8 mouse cellular contexts compared by ENCODE assay signal in the genomic region with DNA sequence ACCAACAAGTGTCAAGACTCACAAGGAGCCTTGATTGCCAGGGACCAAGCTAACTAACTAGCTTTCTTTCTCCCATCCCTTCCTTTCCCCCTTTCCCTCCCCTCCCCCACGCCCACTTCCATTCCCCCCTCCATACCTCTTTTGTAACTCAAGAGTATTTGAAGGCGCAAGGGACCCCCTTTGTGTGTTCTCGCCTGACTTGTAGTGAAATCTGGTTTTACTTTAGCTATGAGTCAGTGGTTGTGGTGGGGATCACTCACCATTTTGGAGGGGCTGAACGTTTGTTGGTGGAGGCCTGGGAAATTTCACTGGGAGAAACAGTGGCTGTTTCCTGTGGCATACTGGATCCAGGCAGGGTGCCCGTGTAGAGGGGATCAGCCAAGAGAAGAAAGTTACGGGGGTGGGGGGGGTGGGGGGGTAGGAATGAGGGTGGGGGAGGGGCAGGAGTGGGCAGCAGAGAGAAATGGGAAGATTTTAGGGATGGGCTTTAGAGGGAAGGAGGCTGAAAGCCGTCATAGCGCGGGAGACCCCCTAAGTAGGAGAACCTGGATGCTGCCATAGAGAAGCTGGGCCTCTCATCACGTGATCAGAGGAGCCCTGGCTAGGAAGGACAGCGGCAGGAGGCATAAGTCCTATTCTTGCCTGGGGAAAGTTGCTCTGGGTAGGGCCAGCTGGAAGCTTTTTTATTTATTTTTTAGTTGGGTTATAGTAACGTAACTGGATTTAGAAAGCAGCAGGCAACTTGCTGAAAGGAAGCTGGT. TPM values are rescaled to one million over a fixed set of nuclear protein-coding genes. Genes with fewer than 3 reads are reported as not detected.
DNase-seq lines count a peak whose midpoint lies in the region; ATAC-seq and TF ChIP-seq lines count a peak whose summit lies in the region.

No protein-coding gene starts in this region.

- intact Hi-C loops in heart, postnatal 14 days (cut with DNase I) = no loop called here

- DNase-seq in heart, postnatal 14 days = no peak
- DNase-seq in ES-E14 (ENCODE audit: low read depth, low spot score) = no peak
- peak; percentile 43 for DNase-seq in forebrain, embryonic 14.5 days (ENCODE audit: low spot score)
- DNase-seq in midbrain, embryonic 11.5 days (ENCODE audit: low spot score, missing footprints) = no peak
- no peak for DNase-seq in layer of hippocampus, adult 8-10 months (ENCODE audit: low spot score in 2 of 2)
- DNase-seq in thymus, postnatal 25 days = no peak
- no peak for DNase-seq in urinary bladder, postnatal 4 days (ENCODE audit: low spot score in 2 of 2)

- in situ Hi-C loops in ES-E14 (cut with MboI; ENCODE audit: low sequenced_read_pairs in 2 of 2, unreplicated experiment in 2 of 2) = no loop called here

- ATAC-seq in heart, embryonic 14.5 days (ENCODE audit: insufficient number of reproducible peaks, insufficient read depth, low FRiP score, low read depth) = no peak
- peak; percentile 37 for ATAC-seq in forebrain, embryonic 14.5 days
- peak; percentile 79 for ATAC-seq in midbrain, embryonic 11.5 days (ENCODE audit: low FRiP score)

- WGBS in heart, embryonic 14.5 days = 23% methylated on average over 12 of the region's 12 CpGs
- WGBS in forebrain, embryonic 14.5 days = 9% methylated on average over 12 of the region's 12 CpGs
- WGBS in midbrain, embryonic 11.5 days = 17% methylated on average over 12 of the region's 12 CpGs

- 0 out of 2 replicates have a peak, but pooled peaks cover 4% of the 10 kb centered on the region for H3K36me3 ChIP-seq in heart, embryonic 14.5 days (ENCODE audit: control insufficient read depth, insufficient read depth, low read length)
- no peaks in the 10 kb centered on the region for H3K36me3 ChIP-seq in ES-E14 (ENCODE audit: control insufficient read depth, insufficient read depth, low read length, poor library complexity, severe bottlenecking)
- no peaks in the 10 kb centered on the region for H3K36me3 ChIP-seq in forebrain, embryonic 14.5 days (ENCODE audit: control insufficient read depth, insufficient read depth, low read length)
- no peaks in the 10 kb centered on the region for H3K36me3 ChIP-seq in midbrain, embryonic 11.5 days (ENCODE audit: control insufficient read depth, insufficient read depth, low read length)

- peak overlapping the region; percentile 44 for H3K4me2 ChIP-seq in heart, embryonic 14.5 days (ENCODE audit: low read length)
- H3K4me2 ChIP-seq in forebrain, embryonic 14.5 days (ENCODE audit: low read length) = 0 out of 2 replicates have a peak overlapping the region, but pooled peaks have one; percentile 16
- peak overlapping the region; percentile 12; the same call in 1 of the 2 replicates for H3K4me2 ChIP-seq in midbrain, embryonic 11.5 days

- H3K4me3 ChIP-seq in heart, embryonic 14.5 days (ENCODE audit: control insufficient read depth in 1 of 2, insufficient read depth in 1 of 2, low read depth in 1 of 2, low read length in 2 of 2) = no peak overlapping the region; a peak in 1 of 4 replicates
- peak overlapping the region; percentile 1 to 27; a peak in 2 of 4 replicates for H3K4me3 ChIP-seq in ES-E14 (ENCODE audit: insufficient read depth in 1 of 2, low read depth in 1 of 2, low read length in 2 of 2, poor library complexity in 1 of 2, severe bottlenecking in 1 of 2)
- no peak overlapping the region for H3K4me3 ChIP-seq in forebrain, embryonic 14.5 days (ENCODE audit: low read depth, low read length)
- H3K4me3 ChIP-seq in midbrain, embryonic 11.5 days (ENCODE audit: low read depth, low read length) = no peak overlapping the region

- no peaks in the 10 kb centered on the region for H3K9me3 ChIP-seq in heart, embryonic 14.5 days (ENCODE audit: control insufficient read depth, low read length)
- H3K9me3 ChIP-seq in ES-E14 (ENCODE audit: control insufficient read depth, insufficient read depth, low read depth, low read length) = no peaks in the 10 kb centered on the region
- H3K9me3 ChIP-seq in forebrain, embryonic 14.5 days (replicated peaks; ENCODE audit: control insufficient read depth, low read length) = no peaks in the 10 kb centered on the region
- no peaks in the 10 kb centered on the region for H3K9me3 ChIP-seq in midbrain, embryonic 11.5 days (ENCODE audit: control insufficient read depth, low read length)

- H3K27ac ChIP-seq in heart, embryonic 14.5 days (replicated peaks in 1 of 2; ENCODE audit: control insufficient read depth in 1 of 2, insufficient read depth in 1 of 2, low read depth in 2 of 2, low read length in 2 of 2) = peak overlapping the region; percentile 25 to 67; a peak in 3 of 4 replicates
- H3K27ac ChIP-seq in ES-E14 (ENCODE audit: insufficient read depth, low read depth, low read length, poor library complexity, severe bottlenecking) = peak overlapping the region; percentile 99
- H3K27ac ChIP-seq in forebrain, embryonic 14.5 days (ENCODE audit: low read depth, low read length) = no peak overlapping the region
- no peak overlapping the region for H3K27ac ChIP-seq in midbrain, embryonic 11.5 days (ENCODE audit: low read depth, low read length)

- H3K9ac ChIP-seq in heart, embryonic 14.5 days (ENCODE audit: low read length) = peak overlapping the region; percentile 25; the same call in 1 of the 2 replicates
- peak overlapping the region; percentile 57 for H3K9ac ChIP-seq in ES-E14 (ENCODE audit: insufficient read depth, low read depth, low read length, poor library complexity, severe bottlenecking)
- H3K9ac ChIP-seq in forebrain, embryonic 14.5 days (ENCODE audit: low read length) = no peak overlapping the region
- H3K9ac ChIP-seq in midbrain, embryonic 11.5 days (ENCODE audit: low read length) = no peak overlapping the region

- H3K4me1 ChIP-seq in heart, embryonic 14.5 days (ENCODE audit: control insufficient read depth in 2 of 2, insufficient read depth in 2 of 2, low read length in 2 of 2) = peaks cover 24 to 46% of the 10 kb centered on the region in 2 experiments
- peaks cover 4 to 13% of the 10 kb centered on the region in 2 experiments for H3K4me1 ChIP-seq in ES-E14 (ENCODE audit: control insufficient read depth in 2 of 2, insufficient read depth in 2 of 2, low read length in 2 of 2, poor library complexity in 1 of 2)
- H3K4me1 ChIP-seq in forebrain, embryonic 14.5 days (ENCODE audit: control insufficient read depth, insufficient read depth, low read length) = peaks cover 8% of the 10 kb centered on the region
- H3K4me1 ChIP-seq in midbrain, embryonic 11.5 days (ENCODE audit: control insufficient read depth, insufficient read depth, low read length) = peaks cover 19% of the 10 kb centered on the region

- H3K27me3 ChIP-seq in heart, embryonic 14.5 days (ENCODE audit: control insufficient read depth, insufficient read depth, low read length) = no peaks in the 10 kb centered on the region
- H3K27me3 ChIP-seq in forebrain, embryonic 14.5 days (replicated peaks; ENCODE audit: control insufficient read depth, insufficient read depth, low read length) = no peaks in the 10 kb centered on the region
- H3K27me3 ChIP-seq in midbrain, embryonic 11.5 days (ENCODE audit: control insufficient read depth, insufficient read depth, low read length) = no peaks in the 10 kb centered on the region

TF ChIP-seq in ES-E14, 5 proteins besides CTCF, POLR2A, EP300 and RAD21:
- TF ChIP-seq CHD2 (IDR thresholded peaks at IDR 0.05; ENCODE audit: low read depth, low read length) (no peak), ZNF384 (IDR thresholded peaks at IDR 0.05; ENCODE audit: low read depth, low read length) (no peak), HCFC1 (IDR thresholded peaks at IDR 0.05; ENCODE audit: borderline replicate concordance, insufficient read depth, low read length) (no peak), ZC3H11A (IDR thresholded peaks at IDR 0.05; ENCODE audit: borderline replicate concordance, low read depth, low read length) (no peak), MAFK (IDR thresholded peaks at IDR 0.05; ENCODE audit: insufficient read depth, low read depth, low read length) (no peak)
TF ChIP-seq in ES-E14: peak in this region for 0.

RNA-seq across cellular contexts. Expression of gene Hunk, which starts 15.3 kb away (rescaled TPM):
- 9.7 and 10.4 TPM in 2 replicates for polyA plus RNA-seq in heart, embryonic 14.5 days (2014; fragmentation: Nextera tagmentation; extraction: Ambion mirVana)
- 1 to 10 TPM; 2.0 to 2.3 TPM for total RNA-seq in heart, postnatal 14 days (2021)
- 9.0 and 9.2 TPM in 2 replicates for total RNA-seq in ES-E14 (2012; rRNA removed)
- polyA plus RNA-seq in forebrain, embryonic 14.5 days (2014; fragmentation: Nextera tagmentation; extraction: Ambion mirVana) = 10.6 and 10.7 TPM in 2 replicates
- polyA plus RNA-seq in midbrain, embryonic 11.5 days (2014; fragmentation: Nextera tagmentation; extraction: Ambion mirVana) = 9.7 TPM in 2 replicates
- total RNA-seq in layer of hippocampus, adult 8-10 months (2022) = 10 to 100 TPM; 25.2 to 30.3 (median 26.7) TPM

Comparison
In these comparisons a context has a peak if more than half of its experiments do, and no peak if none do; other contexts are left out.
1. H3K27ac ChIP-seq: peak in heart, embryonic 14.5 days (2 of 2) and ES-E14 (single experiment); none in forebrain, embryonic 14.5 days (single experiment) and midbrain, embryonic 11.5 days (single experiment).
2. H3K4me3 ChIP-seq: peak in ES-E14 (2 of 2); none in heart, embryonic 14.5 days (0 of 2), forebrain, embryonic 14.5 days (single experiment) and midbrain, embryonic 11.5 days (single experiment).
3. H3K9ac ChIP-seq: peak in heart, embryonic 14.5 days (single experiment) and ES-E14 (single experiment); none in forebrain, embryonic 14.5 days (single experiment) and midbrain, embryonic 11.5 days (single experiment).
4. Peak in every context shown above with its lines, with median percentiles within 50 percentile points of each other: H3K4me2 ChIP-seq.